29 mouse cellular contexts compared by ENCODE assay signal in genomic region chr11:70828975-70829615, GRCm38 (mm10). TPM values are rescaled to one million over a fixed set of nuclear protein-coding genes. Genes with fewer than 3 reads are reported as not detected.
A peak's percentile ranks its signal among the peaks of the same experiment; 100 is the strongest.
DNase-seq lines count a peak whose midpoint lies in the region; ATAC-seq lines count a peak whose summit lies in the region.
"Had no signal": no experiment of that assay in that cellular context is flagged by ENCODE, and none has a peak within 500 bp of the region (broad histone marks: within the 10 kb centered on the region; RNA-seq: fewer than 3 reads in every experiment).

No protein-coding gene starts in this region.

- H3K4me1 ChIP-seq in embryonic facial prominence, embryonic 11.5 days (ENCODE audit: control insufficient read depth, insufficient read depth, low read length) = no peaks in the 10 kb centered on the region
- peaks cover 3% of the 10 kb centered on the region; the same call in 1 of the 2 replicates for H3K4me1 ChIP-seq in embryonic facial prominence, embryonic 10.5 days
- H3K4me1 ChIP-seq in intestine, embryonic 16.5 days (ENCODE audit: control insufficient read depth, insufficient read depth, low read length) = no peaks in the 10 kb centered on the region
- H3K4me1 ChIP-seq: embryonic facial prominence, embryonic 12.5 days; forebrain, embryonic 15.5 days; heart, embryonic 10.5 days; limb, embryonic 13.5 days; liver, embryonic 13.5 days; neural tube, embryonic 15.5 days had no signal

- no peak overlapping the region for H3K9ac ChIP-seq in embryonic facial prominence, embryonic 11.5 days (replicated peaks; ENCODE audit: low read length)
- H3K9ac ChIP-seq in intestine, embryonic 16.5 days (ENCODE audit: low read depth, low read length) = no peak overlapping the region
- H3K9ac ChIP-seq: embryonic facial prominence, embryonic 12.5 days; forebrain, embryonic 15.5 days; hindbrain, embryonic 14.5 days; limb, embryonic 13.5 days; liver, embryonic 13.5 days; lung, embryonic 14.5 days; neural tube, embryonic 15.5 days had no signal

- H3K27me3 ChIP-seq in embryonic facial prominence, embryonic 11.5 days (ENCODE audit: control insufficient read depth, insufficient read depth, low read length) = no peaks in the 10 kb centered on the region
- no peaks in the 10 kb centered on the region for H3K27me3 ChIP-seq in embryonic facial prominence, embryonic 10.5 days (replicated peaks; ENCODE audit: low read depth, poor library complexity, severe bottlenecking)
- no peaks in the 10 kb centered on the region for H3K27me3 ChIP-seq in intestine, embryonic 16.5 days (replicated peaks; ENCODE audit: control insufficient read depth, insufficient read depth, low read length)
- H3K27me3 ChIP-seq: embryonic facial prominence, embryonic 12.5 days; forebrain, embryonic 15.5 days; limb, embryonic 13.5 days; liver, embryonic 13.5 days; neural tube, embryonic 15.5 days had no signal

- H3K27ac ChIP-seq in embryonic facial prominence, embryonic 11.5 days (replicated peaks; ENCODE audit: low read depth, low read length) = no peak overlapping the region
- H3K27ac ChIP-seq in embryonic facial prominence, embryonic 10.5 days (replicated peaks) = no peak overlapping the region
- no peak overlapping the region; the same call in 1 of the 2 replicates for H3K27ac ChIP-seq in intestine, embryonic 16.5 days (ENCODE audit: low read length)
- H3K27ac ChIP-seq: embryonic facial prominence, embryonic 12.5 days; forebrain, embryonic 15.5 days; heart, embryonic 10.5 days; hindbrain, embryonic 14.5 days; limb, embryonic 13.5 days; liver, embryonic 13.5 days; neural tube, embryonic 15.5 days; stomach, postnatal 0 days had no signal

- DNase-seq in embryonic facial prominence, embryonic 11.5 days (ENCODE audit: low spot score) = peak; percentile 23
- DNase-seq in embryonic facial prominence, embryonic 10.5 days (ENCODE audit: low spot score) = no peak
- peak; percentile 71 for DNase-seq in 416B (ENCODE audit: low read depth)
- no peak for DNase-seq in spleen, postnatal 4 days (ENCODE audit: low spot score in 2 of 2)
- no peak for DNase-seq in urinary bladder, adult 18-20 months (ENCODE audit: low spot score in 2 of 2)
- no peak for DNase-seq in spleen, adult 12 weeks (ENCODE audit: low spot score)
- DNase-seq: adrenal gland, postnatal 14 days; cerebellum, adult 9-11 months; gastrocnemius, postnatal 36 days; heart, postnatal 4 days; kidney, postnatal 36 days; liver, embryonic 13.5 days; lung, embryonic 14.5 days; lung, postnatal 4 days had no signal

- no peak overlapping the region for H3K4me3 ChIP-seq in embryonic facial prominence, embryonic 11.5 days (ENCODE audit: low read depth, low read length)
- H3K4me3 ChIP-seq in embryonic facial prominence, embryonic 10.5 days = no peak overlapping the region
- no peak overlapping the region for H3K4me3 ChIP-seq in intestine, embryonic 16.5 days (ENCODE audit: low read length)
- H3K4me3 ChIP-seq: embryonic facial prominence, embryonic 12.5 days; erythroblast, embryonic 14.5 days; forebrain, embryonic 15.5 days; heart, embryonic 10.5 days; limb, embryonic 13.5 days; liver, embryonic 13.5 days; neural tube, embryonic 15.5 days had no signal

- no peak for ATAC-seq in embryonic facial prominence, embryonic 11.5 days (replicated peaks; ENCODE audit: insufficient number of reproducible peaks, low FRiP score, low TSS enrichment, low read depth)
- ATAC-seq in common myeloid progenitor, adult 5-6 weeks (replicated peaks; ENCODE audit: low read depth, poor library complexity, severe bottlenecking) = 0 out of 2 replicates have a peak, but pooled peaks have one; percentile 45
- ATAC-seq in intestine, embryonic 16.5 days = peak; percentile 83
- ATAC-seq: forebrain, embryonic 15.5 days; inflammation-experienced regulatory T-cells, adult 6 months had no signal

- no peaks in the 10 kb centered on the region for H3K9me3 ChIP-seq in embryonic facial prominence, embryonic 11.5 days (replicated peaks; ENCODE audit: control insufficient read depth, low read length)
- no peaks in the 10 kb centered on the region; the same call in 1 of the 2 replicates for H3K9me3 ChIP-seq in embryonic facial prominence, embryonic 10.5 days
- H3K9me3 ChIP-seq in intestine, embryonic 16.5 days (ENCODE audit: control insufficient read depth, low read length) = no peaks in the 10 kb centered on the region
- H3K9me3 ChIP-seq: embryonic facial prominence, embryonic 12.5 days; forebrain, embryonic 15.5 days; limb, embryonic 13.5 days; liver, embryonic 13.5 days; neural tube, embryonic 15.5 days had no signal

- no peaks in the 10 kb centered on the region for H3K36me3 ChIP-seq in embryonic facial prominence, embryonic 11.5 days (replicated peaks; ENCODE audit: control insufficient read depth, insufficient read depth, low read depth, low read length)
- H3K36me3 ChIP-seq in embryonic facial prominence, embryonic 10.5 days (replicated peaks) = no peaks in the 10 kb centered on the region
- H3K36me3 ChIP-seq in intestine, embryonic 16.5 days (ENCODE audit: control insufficient read depth, insufficient read depth, low read length) = no peaks in the 10 kb centered on the region
- H3K36me3 ChIP-seq: embryonic facial prominence, embryonic 12.5 days; forebrain, embryonic 15.5 days; heart, embryonic 10.5 days; limb, embryonic 13.5 days; liver, embryonic 13.5 days; neural tube, embryonic 15.5 days had no signal

- 63% methylated on average over 11 of the region's 11 CpGs for WGBS in embryonic facial prominence, embryonic 11.5 days
- 58% methylated on average over 11 of the region's 11 CpGs for WGBS in embryonic facial prominence, embryonic 10.5 days
- 72% methylated on average over 11 of the region's 11 CpGs for WGBS in intestine, embryonic 16.5 days

- no peak overlapping the region for H3K4me2 ChIP-seq in embryonic facial prominence, embryonic 11.5 days (ENCODE audit: low read depth, low read length)
- no peak overlapping the region for H3K4me2 ChIP-seq in intestine, embryonic 16.5 days (ENCODE audit: low read depth, low read length)
- H3K4me2 ChIP-seq: embryonic facial prominence, embryonic 12.5 days; forebrain, embryonic 15.5 days; hindbrain, embryonic 14.5 days; limb, embryonic 13.5 days; liver, embryonic 13.5 days; lung, embryonic 14.5 days; neural tube, embryonic 15.5 days had no signal

RNA-seq across cellular contexts. Expression of gene Rabep1, which starts 15.5 kb away (rescaled TPM):
- 36.2 and 36.6 TPM in 2 replicates for polyA plus RNA-seq in embryonic facial prominence, embryonic 11.5 days (2014; fragmentation: Nextera tagmentation; extraction: Ambion mirVana)
- polyA plus RNA-seq in embryonic facial prominence, embryonic 10.5 days (2016; fragmentation: Nextera tagmentation; extraction: Ambion mirVana) = 36.5 and 39.6 TPM in 2 replicates
- 63.2 and 68.4 TPM in 2 replicates for total RNA-seq in common myeloid progenitor, adult 5-6 weeks (2017)
- 55.8 and 60.7 TPM in 2 replicates for polyA plus RNA-seq in intestine, embryonic 16.5 days (2015; fragmentation: Nextera tagmentation; extraction: Ambion mirVana)

RNA-seq across cellular contexts. Expression of gene Scimp, which starts 16.7 kb away (rescaled TPM):
- not detected in 2 replicates for polyA plus RNA-seq in embryonic facial prominence, embryonic 11.5 days (2014; fragmentation: Nextera tagmentation; extraction: Ambion mirVana)
- polyA plus RNA-seq in embryonic facial prominence, embryonic 10.5 days (2016; fragmentation: Nextera tagmentation; extraction: Ambion mirVana) = not detected in 2 replicates
- not detected in 2 replicates for total RNA-seq in common myeloid progenitor, adult 5-6 weeks (2017)
- 0.37 and 1.0 TPM in 2 replicates for polyA plus RNA-seq in intestine, embryonic 16.5 days (2015; fragmentation: Nextera tagmentation; extraction: Ambion mirVana)
- total RNA-seq: gastrocnemius, postnatal 36 days; heart, postnatal 4 days; left cerebral cortex, postnatal 25 days; MEL; midbrain, postnatal 0 days had no signal
- polyA plus RNA-seq: embryonic facial prominence, embryonic 12.5 days; erythroblast, embryonic 14.5 days; forebrain, embryonic 15.5 days; heart, embryonic 10.5 days; hindbrain, embryonic 14.5 days; kidney, embryonic 14.5 days; lung, embryonic 14.5 days; midbrain, postnatal 0 days had no signal

Comparison
In these comparisons a context has a peak if more than half of its experiments do, and no peak if none do; other contexts are left out.
1. DNase-seq: peak in embryonic facial prominence, embryonic 11.5 days (single experiment) and 416B (single experiment); none in embryonic facial prominence, embryonic 10.5 days (single experiment), spleen, postnatal 4 days (0 of 2), urinary bladder, adult 18-20 months (0 of 2) and spleen, adult 12 weeks (single experiment).